Mouse (Mus musculus): ENCODE results near the gene Slc9a2. TPM values are rescaled to one million over a fixed set of nuclear protein-coding genes. Genes with fewer than 3 reads are reported as not detected.
A peak's percentile ranks its signal among the peaks of the same experiment; 100 is the strongest.

Slc9a2 gene
- polyA plus RNA-seq (2016; fragmentation: Nextera tagmentation; extraction: Ambion mirVana), result not detected in 2 replicates

DNA sequence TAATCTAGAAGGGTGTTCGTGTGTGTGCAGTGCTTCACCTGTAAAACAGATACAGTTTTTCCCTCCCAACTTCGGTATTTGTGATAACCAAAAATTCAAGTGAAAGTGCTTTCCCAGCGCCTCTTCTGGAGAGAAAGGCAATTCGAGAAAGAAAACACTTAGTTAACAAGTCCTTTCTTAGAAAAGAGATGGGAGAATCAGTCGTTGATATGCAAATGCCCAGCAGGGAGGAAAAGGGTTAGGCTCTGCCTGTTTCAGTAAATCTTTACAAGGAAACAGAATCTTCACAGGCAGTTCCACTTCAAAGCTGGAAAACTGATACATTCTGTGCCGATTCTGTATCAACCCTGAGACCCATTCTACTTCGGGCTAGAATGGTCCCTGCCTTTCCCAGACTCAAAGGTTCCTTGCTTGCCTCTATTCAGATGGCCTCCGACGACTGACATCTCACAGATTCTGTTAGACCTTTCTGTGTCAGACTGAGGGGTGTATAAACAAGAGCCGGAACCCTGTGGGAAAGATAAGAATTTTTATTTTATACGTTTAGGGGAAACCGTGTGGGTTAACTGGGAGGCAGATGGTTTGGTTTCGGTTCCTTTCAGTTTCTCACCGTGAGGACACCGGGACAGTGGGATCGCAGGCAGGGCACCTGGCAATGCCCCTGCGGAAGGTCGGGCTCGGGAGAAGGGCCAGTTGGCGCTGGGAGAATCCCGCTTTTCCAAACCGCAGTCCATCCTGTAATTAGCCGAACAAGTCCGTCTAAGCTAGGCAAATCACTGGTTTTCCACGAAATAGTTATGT lies at the start of gene Slc9a2:
Gene Slc9a2 (plus strand): TSS at position 508 of the 801 bp plus-strand sequence.
- peaks cover 19% of the 10 kb centered on the region for H3K4me1 ChIP-seq
- no peaks in the 10 kb centered on the region for H3K9me3 ChIP-seq
- 3% methylated on average over 25 of the region's 25 CpGs for WGBS
- H3K27me3 ChIP-seq (replicated peaks; ENCODE audit: low read depth, poor library complexity, severe bottlenecking), result peaks cover 77% of the 10 kb centered on the region
- H3K27ac ChIP-seq (replicated peaks), result no peak within 1 kb of the TSS; the same call in 1 of the 2 replicates
- peak; percentile 53 for DNase-seq (ENCODE audit: low spot score)
- peak within 1 kb of the TSS; percentile 69 for H3K4me3 ChIP-seq
- H3K36me3 ChIP-seq (replicated peaks), result no peaks in the 10 kb centered on the region

DNA sequence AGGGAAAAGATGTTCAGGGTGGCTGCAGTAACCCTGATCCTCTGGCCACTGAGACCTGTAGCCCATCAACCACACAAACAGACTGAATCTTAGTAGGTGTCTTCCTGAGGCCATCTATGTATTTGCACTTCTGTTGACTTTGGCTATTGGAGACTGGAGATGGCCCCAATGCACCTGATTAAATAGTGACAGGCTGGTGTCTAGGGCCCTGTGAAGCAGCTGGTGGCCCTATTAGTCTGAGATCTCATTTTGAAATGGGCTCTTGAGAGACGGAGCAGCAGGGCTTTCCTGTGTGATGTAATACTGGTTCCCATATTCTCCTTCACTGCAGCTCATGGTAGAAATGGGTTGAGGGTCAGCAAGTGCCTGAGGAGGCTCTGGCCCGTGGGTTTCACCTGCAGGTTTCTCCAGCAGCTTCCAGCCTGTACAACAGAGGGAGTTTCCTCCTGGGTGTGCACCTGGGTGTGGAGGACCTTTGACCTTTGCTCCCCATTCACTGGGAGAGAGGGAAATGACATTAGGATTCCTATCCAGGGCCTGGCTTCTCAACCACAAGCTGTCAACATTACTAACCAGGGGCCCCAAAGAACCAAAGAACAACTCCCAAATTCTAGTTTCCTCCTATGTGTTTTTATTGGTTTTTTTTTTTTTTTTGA lies 47.8 kb upstream of the Slc9a2 start:
- H3K36me3 ChIP-seq (replicated peaks), result no peaks in the 10 kb centered on the region
- no peaks in the 10 kb centered on the region for H3K9me3 ChIP-seq
- H3K27me3 ChIP-seq (replicated peaks; ENCODE audit: low read depth, poor library complexity, severe bottlenecking), result no peaks in the 10 kb centered on the region
- no peak for DNase-seq (ENCODE audit: low spot score)
- WGBS, result 57% methylated on average over 2 of the region's 2 CpGs
- H3K4me3 ChIP-seq, result no peak overlapping the region
- peaks cover 12% of the 10 kb centered on the region; the same call in 1 of the 2 replicates for H3K4me1 ChIP-seq
- no peak overlapping the region for H3K27ac ChIP-seq (replicated peaks)

- Histone ChIP-seq H3K9me3 (no peaks in the 10 kb centered on the region), H3K27me3 (replicated peaks; ENCODE audit: low read depth, poor library complexity, severe bottlenecking) (no peaks in the 10 kb centered on the region), H3K4me1 (peaks cover 12% of the 10 kb centered on the region; the same call in 1 of the 2 replicates), H3K4me3 (no peak overlapping the region), H3K27ac (replicated peaks) (no peak overlapping the region), H3K36me3 (replicated peaks) (no peaks in the 10 kb centered on the region)
- DNase-seq (ENCODE audit: low spot score), result no peak
- WGBS, result 80% methylated on average over 4 of the region's 4 CpGs
These were observed 45.8 kb upstream of the Slc9a2 start for GRCm38 (mm10) chr1:40634608-40635007.

DNA sequence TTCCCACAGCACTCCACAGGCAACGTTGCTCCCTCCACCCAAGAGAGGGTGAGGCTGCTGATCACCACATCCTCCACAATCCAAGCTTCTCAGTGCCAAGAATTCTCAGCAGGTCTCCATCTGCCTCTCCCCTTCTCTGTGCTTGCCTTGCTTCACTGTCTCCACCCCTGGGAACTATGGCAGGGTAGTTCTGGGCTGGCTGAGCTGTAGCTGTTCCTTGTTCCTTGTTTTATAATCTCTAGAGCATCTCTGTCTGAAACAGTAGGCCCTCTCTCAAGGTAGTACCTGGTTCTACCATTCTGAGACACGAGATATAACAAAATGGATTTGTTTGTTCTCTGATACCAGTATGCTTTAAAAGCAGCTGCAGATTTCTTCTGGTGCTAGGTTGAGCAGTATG lies 32.1 kb upstream of the Slc9a2 start:
- Histone ChIP-seq H3K27ac (replicated peaks) (no peak overlapping the region), H3K4me1 (no peaks in the 10 kb centered on the region), H3K27me3 (replicated peaks; ENCODE audit: low read depth, poor library complexity, severe bottlenecking) (no peaks in the 10 kb centered on the region), H3K4me3 (no peak overlapping the region), H3K9me3 (no peaks in the 10 kb centered on the region), H3K36me3 (replicated peaks) (no peaks in the 10 kb centered on the region)
- DNase-seq (ENCODE audit: low spot score), result no peak
- 70% methylated on average over 2 of the region's 2 CpGs for WGBS

- H3K4me3 ChIP-seq, result no peak overlapping the region
- WGBS, result 65% methylated on average over 6 of the region's 6 CpGs
- no peaks in the 10 kb centered on the region for H3K36me3 ChIP-seq (replicated peaks)
- no peak overlapping the region for H3K27ac ChIP-seq (replicated peaks)
- no peaks in the 10 kb centered on the region for H3K9me3 ChIP-seq
- no peaks in the 10 kb centered on the region for H3K4me1 ChIP-seq
- DNase-seq (ENCODE audit: low spot score), result no peak
- no peaks in the 10 kb centered on the region for H3K27me3 ChIP-seq (replicated peaks; ENCODE audit: low read depth, poor library complexity, severe bottlenecking)
These were observed 29.4 kb upstream of the Slc9a2 start for GRCm38 (mm10) chr1:40650803-40651497.

- 80% methylated on average over 4 of the region's 4 CpGs for WGBS
- Histone ChIP-seq H3K27ac (replicated peaks) (no peak overlapping the region), H3K4me1 (peaks cover 24% of the 10 kb centered on the region), H3K4me3 (no peak overlapping the region), H3K36me3 (replicated peaks) (no peaks in the 10 kb centered on the region), H3K9me3 (no peaks in the 10 kb centered on the region), H3K27me3 (replicated peaks; ENCODE audit: low read depth, poor library complexity, severe bottlenecking) (no peaks in the 10 kb centered on the region)
- DNase-seq (ENCODE audit: low spot score), result no peak
These were observed 23.3 kb upstream of the Slc9a2 start for GRCm38 (mm10) chr1:40657035-40657434.

DNA sequence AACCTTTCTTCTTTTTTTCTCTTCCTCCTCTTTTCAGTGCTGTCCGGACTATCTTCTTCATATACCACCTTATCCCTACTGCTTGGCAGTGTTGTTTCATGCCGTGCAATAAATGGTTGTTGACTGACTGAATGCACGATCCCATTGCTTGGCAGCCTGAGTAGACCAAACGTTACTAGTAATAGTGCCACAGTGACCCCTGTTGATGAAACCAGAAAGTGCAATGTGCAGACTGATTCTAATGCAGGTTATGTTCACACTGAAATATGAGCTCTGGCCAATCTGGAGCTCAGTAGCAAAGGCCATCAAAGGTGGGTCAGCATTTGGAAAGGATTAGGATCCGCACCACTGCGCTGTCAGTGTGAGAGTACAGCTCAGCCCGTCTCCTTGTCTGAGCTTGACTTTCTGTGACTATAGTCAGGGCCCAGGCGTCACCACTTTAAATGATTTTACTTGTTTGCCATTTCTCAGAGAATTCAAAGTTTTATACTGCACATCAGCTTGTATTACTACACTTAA lies 22.3 kb upstream of the Slc9a2 start:
- Histone ChIP-seq H3K9me3 (no peaks in the 10 kb centered on the region), H3K36me3 (replicated peaks) (no peaks in the 10 kb centered on the region), H3K27ac (replicated peaks) (no peak overlapping the region), H3K27me3 (replicated peaks; ENCODE audit: low read depth, poor library complexity, severe bottlenecking) (no peaks in the 10 kb centered on the region), H3K4me1 (peaks cover 25% of the 10 kb centered on the region), H3K4me3 (no peak overlapping the region)
- 37% methylated on average over 8 of the region's 8 CpGs for WGBS
- peak; percentile 77 for DNase-seq (ENCODE audit: low spot score)

DNA sequence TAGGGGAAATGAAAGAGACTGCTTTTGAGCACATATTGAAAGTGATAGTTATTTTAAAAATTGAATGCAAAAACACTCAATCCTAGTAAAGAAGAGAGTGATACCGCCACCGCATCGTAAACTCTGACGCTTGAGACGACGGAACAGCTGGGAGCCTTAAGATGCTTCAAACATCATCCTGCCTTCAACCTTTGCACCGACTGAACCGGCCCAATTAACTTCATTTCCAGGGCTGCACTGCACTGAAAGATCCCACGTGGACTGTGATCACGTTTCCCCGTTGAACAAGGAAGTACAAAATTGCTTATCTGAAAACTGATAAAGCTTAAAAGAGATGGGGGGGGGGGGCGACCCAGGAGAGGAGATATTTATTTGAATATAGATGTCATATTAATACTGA lies 21.4 kb upstream of the Slc9a2 start:
- no peak for DNase-seq (ENCODE audit: low spot score)
- Histone ChIP-seq H3K27ac (replicated peaks) (no peak overlapping the region), H3K36me3 (replicated peaks) (no peaks in the 10 kb centered on the region), H3K4me1 (peaks cover 25% of the 10 kb centered on the region), H3K4me3 (no peak overlapping the region), H3K27me3 (replicated peaks; ENCODE audit: low read depth, poor library complexity, severe bottlenecking) (0 out of 2 replicates have a peak, but pooled peaks cover 3% of the 10 kb centered on the region), H3K9me3 (no peaks in the 10 kb centered on the region)
- WGBS, result 42% methylated on average over 12 of the region's 12 CpGs

- H3K27me3 ChIP-seq (replicated peaks; ENCODE audit: low read depth, poor library complexity, severe bottlenecking), result 0 out of 2 replicates have a peak, but pooled peaks cover 3% of the 10 kb centered on the region
- WGBS, result 46% methylated on average over 9 of the region's 9 CpGs
- no peaks in the 10 kb centered on the region for H3K36me3 ChIP-seq (replicated peaks)
- H3K4me3 ChIP-seq, result no peak overlapping the region
- no peak overlapping the region for H3K27ac ChIP-seq (replicated peaks)
- no peaks in the 10 kb centered on the region for H3K9me3 ChIP-seq
- DNase-seq (ENCODE audit: low spot score), result no peak
- H3K4me1 ChIP-seq, result peaks cover 25% of the 10 kb centered on the region
These were observed 20.9 kb upstream of the Slc9a2 start for GRCm38 (mm10) chr1:40659496-40659895.

- WGBS, result 85% methylated on average over 6 of the region's 6 CpGs
These were observed 19.5 kb upstream of the Slc9a2 start for GRCm38 (mm10) chr1:40660838-40661237.

DNA sequence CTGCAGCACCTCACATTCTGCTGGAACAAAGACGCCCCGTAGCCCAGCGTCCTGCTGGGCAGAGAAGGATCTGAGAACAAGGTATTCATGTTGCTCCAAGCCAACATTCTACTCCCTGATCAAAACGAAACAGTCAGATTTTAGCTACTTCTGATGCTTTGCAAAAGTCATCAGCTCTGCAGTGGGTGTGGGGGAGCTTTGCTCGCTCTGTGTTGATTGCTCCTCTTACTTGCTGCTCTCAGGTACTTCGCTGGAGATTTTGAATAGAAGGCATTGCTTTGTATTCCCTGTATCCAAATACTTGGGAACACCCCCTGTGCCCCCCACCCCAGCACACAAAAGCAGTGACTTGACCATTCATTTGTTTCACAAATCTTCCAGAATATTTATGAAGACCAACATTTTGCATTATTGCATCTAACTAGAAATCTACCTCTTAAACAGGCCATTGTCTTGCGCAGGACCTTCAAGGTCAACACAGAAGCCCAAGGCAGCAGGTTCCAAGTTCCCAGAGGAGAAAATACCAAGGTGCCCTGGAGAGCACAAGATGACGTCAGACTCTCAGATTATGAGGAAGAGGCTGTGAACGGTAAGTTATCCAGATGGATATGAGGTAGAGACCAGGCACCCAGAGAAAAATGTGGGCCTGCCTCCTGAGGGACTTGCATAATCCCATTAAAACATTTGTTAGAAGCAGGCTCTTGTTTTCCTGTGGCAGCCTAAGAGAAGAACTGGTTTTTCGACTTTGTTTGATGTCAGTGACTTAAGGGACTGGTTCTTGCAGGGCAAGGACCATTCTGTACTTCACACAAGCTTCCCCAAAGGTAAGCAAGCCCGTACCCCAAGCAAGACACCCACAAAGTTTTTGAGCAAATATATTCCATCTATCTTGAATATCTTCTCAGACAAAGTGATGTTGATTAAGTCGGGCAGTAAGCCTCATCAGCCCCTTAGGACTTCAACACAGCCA lies 14.7 kb upstream of the Slc9a2 start:
- no peaks in the 10 kb centered on the region for H3K9me3 ChIP-seq
- H3K4me3 ChIP-seq, result no peak overlapping the region
- no peaks in the 10 kb centered on the region for H3K36me3 ChIP-seq (replicated peaks)
- no peak for DNase-seq (ENCODE audit: low spot score)
- WGBS, result 37% methylated on average over 12 of the region's 12 CpGs
- 0 out of 2 replicates have a peak, but pooled peaks cover 3% of the 10 kb centered on the region for H3K27me3 ChIP-seq (replicated peaks; ENCODE audit: low read depth, poor library complexity, severe bottlenecking)
- H3K27ac ChIP-seq (replicated peaks), result no peak overlapping the region
- peaks cover 9% of the 10 kb centered on the region; the same call in 1 of the 2 replicates for H3K4me1 ChIP-seq

More at GRCm38 (mm10) chr1:40660838-40661237, 19.5 kb upstream of the Slc9a2 start:
- H3K4me3 ChIP-seq, result no peak overlapping the region
- H3K9me3 ChIP-seq, result no peaks in the 10 kb centered on the region
- no peak for DNase-seq (ENCODE audit: low spot score)
- 0 out of 2 replicates have a peak, but pooled peaks cover 3% of the 10 kb centered on the region for H3K27me3 ChIP-seq (replicated peaks; ENCODE audit: low read depth, poor library complexity, severe bottlenecking)
- no peaks in the 10 kb centered on the region for H3K36me3 ChIP-seq (replicated peaks)
- H3K4me1 ChIP-seq, result peaks cover 28% of the 10 kb centered on the region
- no peak overlapping the region for H3K27ac ChIP-seq (replicated peaks)

Measured in embryonic facial prominence, embryonic 10.5 days (tissue).